Mouse (Mus musculus) MN1 (cell line): ENCODE results near the gene Ccnb3.
"Not testable (repeated sequence)": the region's sequence is repeated elsewhere in the genome, so short reads cannot be mapped to it uniquely, and the experiment has no call there.

Source experiments
- DNase-seq: peaks from one replicate; pipeline ENCODE4 v3.0.0-alpha.2; 2016; ENCODE audit warnings: low spot score

Gene Ccnb3

GRCm38 (mm10) chrX:7041519-7041918 lies at the start of gene Ccnb3:
Gene Ccnb3, minus strand, starts transcription at chrX:7041619.
- no peak for DNase-seq

- no peak for DNase-seq
These were observed 48.9 kb upstream of the Ccnb3 start for GRCm38 (mm10) chrX:7090323-7090722.

- no peak for DNase-seq
These were observed 44.5 kb upstream of the Ccnb3 start for GRCm38 (mm10) chrX:7085878-7086277.

- no peak for DNase-seq
These were observed 38.5 kb upstream of the Ccnb3 start for GRCm38 (mm10) chrX:7079820-7080429.

GRCm38 (mm10) chrX:7068002-7068401 lies 26.6 kb upstream of the Ccnb3 start:
- DNase-seq, result no peak

- DNase-seq, result no peak
These were observed 25.8 kb upstream of the Ccnb3 start, which contains the start of gene Akap4 for GRCm38 (mm10) chrX:7067219-7067618. Gene Akap4, plus strand, starts transcription at chrX:7067519.

- no peak for DNase-seq
These were observed 22.7 kb upstream of the Ccnb3 start for GRCm38 (mm10) chrX:7064109-7064508.

GRCm38 (mm10) chrX:7057634-7058033 lies 16.2 kb upstream of the Ccnb3 start:
- DNase-seq, result no peak

GRCm38 (mm10) chrX:7057056-7057455 lies 15.6 kb upstream of the Ccnb3 start:
- DNase-seq, result no peak

GRCm38 (mm10) chrX:6983916-6984315 lies 57.5 kb downstream of the Ccnb3 start:
- not testable (repeated sequence) for DNase-seq

GRCm38 (mm10) chrX:6971956-6972355 lies 69.5 kb downstream of the Ccnb3 start:
- DNase-seq, result no peak

- DNase-seq, result no peak
These were observed 72.8 kb downstream of the Ccnb3 start for GRCm38 (mm10) chrX:6968598-6968997.
